Mouse (Mus musculus): ENCODE data around the gene Fer1l4. TPM values are rescaled to one million over a fixed set of nuclear protein-coding genes. Genes with fewer than 3 reads are reported as not detected.

Fer1l4 gene
- total RNA-seq, 1 experiment from 2014 or later: not detected

DNA sequence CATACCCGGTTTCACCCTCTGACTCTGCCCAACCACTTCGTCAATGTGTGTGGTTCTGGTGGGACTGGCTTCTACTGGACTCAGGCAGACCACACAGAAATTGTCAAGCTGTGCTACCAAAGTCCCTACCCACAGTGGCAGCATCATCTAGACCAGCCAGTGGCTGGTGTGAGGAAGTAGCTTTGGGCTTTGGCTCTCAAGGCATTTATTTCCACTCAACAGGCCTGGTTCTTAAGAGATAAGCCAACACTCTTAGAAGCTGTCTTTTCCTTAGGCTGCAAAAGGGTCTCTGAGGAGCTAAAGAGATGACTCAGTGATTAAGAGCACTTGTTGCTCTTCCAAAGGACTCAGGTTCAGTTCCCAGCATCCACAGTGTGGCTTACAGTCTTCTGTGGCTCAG is 31.0 kb downstream of the Fer1l4 start:
- no peak for ATAC-seq (ENCODE audit: extremely low read depth, insufficient number of reproducible peaks, low FRiP score, poor library complexity, severe bottlenecking)

DNA sequence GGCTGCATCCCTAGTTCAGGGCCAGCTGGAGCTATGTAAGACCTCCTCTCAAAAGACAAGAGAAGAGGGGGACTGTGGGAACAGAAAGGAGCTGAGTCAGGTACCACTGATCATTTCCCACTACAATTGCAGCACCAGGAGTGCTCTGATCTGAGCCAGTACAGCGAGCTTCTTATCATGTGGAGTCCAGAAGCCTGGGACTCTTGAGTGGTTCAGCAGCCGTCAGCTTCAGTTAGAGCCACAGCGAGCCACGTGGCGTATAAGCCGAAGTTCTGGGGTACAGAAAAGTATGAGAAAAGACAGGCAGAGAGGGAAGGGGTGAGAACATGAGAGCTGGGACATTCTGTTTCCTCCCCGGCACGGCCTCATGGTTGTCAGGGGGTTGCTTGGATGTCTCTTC is 31.5 kb downstream of the Fer1l4 start:
- no peak for ATAC-seq (ENCODE audit: extremely low read depth, insufficient number of reproducible peaks, low FRiP score, poor library complexity, severe bottlenecking)

DNA sequence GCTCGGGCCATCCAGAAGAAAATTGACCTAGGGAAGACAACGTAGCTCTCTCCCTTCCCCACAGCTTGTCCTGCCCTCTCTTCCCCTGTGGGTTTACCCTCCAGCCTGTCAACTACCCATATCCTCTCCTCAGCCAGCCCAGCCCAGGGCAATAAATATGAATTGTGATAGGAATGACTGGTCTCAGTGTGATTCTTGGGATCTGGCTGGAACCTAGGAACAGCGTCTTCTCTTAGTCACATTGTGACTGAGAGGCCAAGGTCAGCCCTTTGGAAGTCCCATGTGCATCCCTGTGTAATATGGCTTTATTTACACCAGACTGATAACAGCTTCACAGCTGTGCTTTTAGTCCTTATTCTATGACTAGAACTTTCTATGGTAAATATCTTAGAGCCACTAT is 34.6 kb downstream of the Fer1l4 start:
- ATAC-seq (ENCODE audit: extremely low read depth, insufficient number of reproducible peaks, low FRiP score, poor library complexity, severe bottlenecking): no peak

DNA sequence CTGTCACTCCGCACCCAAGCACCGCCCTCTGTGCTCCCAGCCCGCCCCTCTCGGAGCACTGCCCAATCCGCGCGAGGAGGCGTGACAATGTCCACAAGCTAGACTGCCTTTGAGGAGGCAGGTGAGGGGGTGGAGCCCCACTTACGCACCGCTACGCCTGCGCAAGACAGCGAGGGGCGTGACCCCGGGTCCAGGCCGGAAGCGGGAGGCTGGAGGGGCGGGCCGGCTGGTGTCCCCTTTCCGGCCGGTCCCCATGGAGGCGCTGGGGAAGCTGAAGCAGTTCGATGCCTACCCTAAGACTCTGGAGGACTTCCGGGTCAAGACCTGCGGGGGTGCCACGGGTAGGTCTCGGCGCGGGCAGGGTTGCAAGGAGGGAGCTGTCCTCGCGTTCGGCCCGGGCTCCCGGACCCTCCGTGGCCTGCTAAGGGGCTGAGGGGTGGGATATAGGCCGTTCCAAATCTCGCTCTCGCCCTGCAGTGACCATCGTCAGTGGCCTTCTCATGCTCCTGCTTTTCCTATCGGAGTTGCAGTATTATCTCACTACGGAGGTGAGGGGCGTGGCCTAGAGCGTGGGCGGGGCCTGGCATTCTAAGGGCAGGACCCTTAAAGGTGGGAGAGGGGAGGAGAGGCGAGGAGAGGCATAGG is 44.7 kb downstream of the Fer1l4 start, which contains the start of the genes 6430550D23Rik and Ergic3:
Gene 6430550D23Rik, minus strand, starts transcription at position 90 of the 645 bp plus-strand sequence.
Gene Ergic3, plus strand, starts transcription at position 158 of the 645 bp plus-strand sequence.
- ATAC-seq (ENCODE audit: extremely low read depth, insufficient number of reproducible peaks, low FRiP score, poor library complexity, severe bottlenecking): peak; percentile 99

DNA sequence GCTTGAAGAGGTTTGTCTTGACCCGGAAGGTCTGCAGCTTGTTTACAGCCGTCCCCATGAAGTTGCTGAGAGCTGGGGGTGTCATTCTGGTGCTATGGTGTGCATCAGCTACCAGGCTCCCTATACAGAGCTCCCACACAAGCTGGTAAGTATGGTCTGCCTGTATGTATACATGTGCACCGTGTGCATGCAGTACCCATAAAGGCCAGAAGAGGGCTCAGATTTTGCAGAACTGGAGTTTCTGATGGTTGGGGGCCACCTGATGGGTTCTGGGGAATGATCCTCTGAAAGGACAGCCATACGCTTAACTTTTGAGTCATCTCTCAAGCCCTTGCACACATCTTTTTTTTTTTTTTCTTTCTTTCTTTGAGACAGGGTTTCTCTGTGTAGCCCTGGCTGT is 47.4 kb downstream of the Fer1l4 start:
- no peak for ATAC-seq (ENCODE audit: extremely low read depth, insufficient number of reproducible peaks, low FRiP score, poor library complexity, severe bottlenecking)

DNA sequence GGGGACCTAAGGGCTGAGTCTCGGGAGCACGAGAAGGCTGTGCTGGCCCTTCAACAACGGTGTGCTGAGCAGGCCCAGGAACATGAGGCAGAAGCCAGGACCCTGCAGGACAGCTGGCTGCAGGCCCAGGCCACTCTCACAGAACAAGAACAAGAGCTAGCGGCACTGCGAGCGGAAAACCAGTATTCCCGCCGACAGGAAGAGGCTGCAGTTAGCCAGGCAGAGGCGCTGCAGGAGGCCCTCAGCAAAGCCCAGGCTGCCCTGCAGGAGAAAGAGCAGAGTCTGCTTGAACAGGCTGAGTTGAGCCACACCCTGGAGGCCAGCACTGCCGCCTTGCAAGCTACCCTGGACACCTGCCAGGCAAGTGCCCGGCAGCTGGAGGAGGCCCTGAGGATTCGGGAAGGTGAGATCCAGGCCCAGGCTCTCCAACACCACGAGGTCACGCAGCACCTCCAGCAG is 60.9 kb downstream of the Fer1l4 start:
- no peak for ATAC-seq (ENCODE audit: extremely low read depth, insufficient number of reproducible peaks, low FRiP score, poor library complexity, severe bottlenecking)

DNA sequence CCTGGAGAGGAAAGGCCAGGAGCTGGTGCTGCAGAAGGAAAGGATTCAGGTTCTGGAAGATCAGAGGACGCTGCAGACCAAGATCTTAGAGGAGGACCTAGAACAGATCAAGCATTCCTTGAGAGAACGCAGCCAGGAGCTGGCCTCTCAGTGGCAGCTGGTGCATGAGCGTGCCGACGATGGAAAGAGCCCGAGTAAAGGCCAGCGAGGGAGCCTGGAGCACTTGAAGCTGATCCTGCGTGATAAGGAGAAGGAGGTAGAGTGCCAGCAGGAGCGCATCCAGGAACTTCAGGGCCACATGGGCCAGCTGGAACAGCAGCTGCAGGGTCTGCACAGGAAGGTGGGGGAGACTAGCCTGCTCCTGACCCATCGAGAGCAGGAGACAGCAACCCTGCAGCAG is 61.6 kb downstream of the Fer1l4 start:
- ATAC-seq (ENCODE audit: extremely low read depth, insufficient number of reproducible peaks, low FRiP score, poor library complexity, severe bottlenecking): no peak

DNA sequence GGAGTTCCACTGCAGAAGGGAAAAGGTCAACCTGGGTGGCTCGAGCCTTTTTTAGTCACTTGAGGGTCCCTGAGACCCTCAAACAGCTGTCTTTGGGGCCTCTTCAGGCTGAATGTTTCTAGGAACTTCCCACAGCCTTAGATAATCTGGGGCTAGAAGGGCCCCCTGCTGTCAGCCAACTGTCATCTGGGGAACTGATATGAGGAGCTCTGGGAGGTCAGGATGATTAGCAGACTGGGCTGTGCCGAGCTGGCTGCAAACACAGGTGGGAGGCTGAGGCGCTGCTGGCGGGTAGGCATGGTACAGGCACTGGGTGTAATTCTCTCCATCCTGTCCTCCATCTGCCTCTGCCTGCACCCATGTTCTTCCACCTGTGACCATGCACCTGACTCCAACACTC is 63.7 kb downstream of the Fer1l4 start:
- no peak for ATAC-seq (ENCODE audit: extremely low read depth, insufficient number of reproducible peaks, low FRiP score, poor library complexity, severe bottlenecking)

DNA sequence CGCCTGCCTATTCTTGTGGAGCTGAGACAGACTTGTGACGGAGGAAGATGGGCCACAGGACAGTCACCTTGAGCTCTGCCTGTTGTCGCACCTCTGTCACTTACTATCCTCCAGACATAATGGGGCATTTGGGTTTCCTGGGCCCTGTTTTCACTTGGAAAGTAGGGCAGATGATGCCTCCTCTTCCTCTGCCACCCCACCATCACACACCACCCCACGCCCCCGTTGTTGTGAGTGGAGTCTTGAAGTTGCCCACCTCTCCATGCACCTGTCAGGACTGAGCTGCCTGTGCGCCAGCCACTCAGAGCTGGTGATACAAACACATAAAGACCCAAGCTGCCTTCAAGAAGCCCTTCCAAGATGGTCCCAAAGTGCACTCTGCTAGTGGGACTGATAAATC is 65.6 kb downstream of the Fer1l4 start:
- no peak for ATAC-seq (ENCODE audit: extremely low read depth, insufficient number of reproducible peaks, low FRiP score, poor library complexity, severe bottlenecking)

DNA sequence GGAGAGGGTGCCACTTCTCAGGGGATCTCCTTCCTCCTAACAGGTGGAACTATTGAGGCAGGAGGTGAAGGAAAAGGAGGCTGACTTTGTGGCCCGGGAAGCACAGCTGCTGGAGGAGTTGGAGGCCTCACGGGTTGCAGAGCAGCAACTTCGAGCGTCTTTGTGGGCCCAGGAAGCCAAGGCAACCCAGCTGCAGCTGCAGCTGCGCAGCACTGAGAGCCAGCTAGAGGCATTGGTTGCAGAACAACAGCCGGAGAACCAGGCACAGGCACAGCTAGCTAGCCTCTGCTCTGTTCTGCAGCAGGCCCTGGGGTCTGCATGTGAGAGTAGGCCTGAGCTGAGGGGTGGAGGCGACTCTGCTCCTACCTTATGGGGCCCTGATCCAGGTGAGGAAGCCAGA is 67.0 kb downstream of the Fer1l4 start:
- ATAC-seq (ENCODE audit: extremely low read depth, insufficient number of reproducible peaks, low FRiP score, poor library complexity, severe bottlenecking): no peak

DNA sequence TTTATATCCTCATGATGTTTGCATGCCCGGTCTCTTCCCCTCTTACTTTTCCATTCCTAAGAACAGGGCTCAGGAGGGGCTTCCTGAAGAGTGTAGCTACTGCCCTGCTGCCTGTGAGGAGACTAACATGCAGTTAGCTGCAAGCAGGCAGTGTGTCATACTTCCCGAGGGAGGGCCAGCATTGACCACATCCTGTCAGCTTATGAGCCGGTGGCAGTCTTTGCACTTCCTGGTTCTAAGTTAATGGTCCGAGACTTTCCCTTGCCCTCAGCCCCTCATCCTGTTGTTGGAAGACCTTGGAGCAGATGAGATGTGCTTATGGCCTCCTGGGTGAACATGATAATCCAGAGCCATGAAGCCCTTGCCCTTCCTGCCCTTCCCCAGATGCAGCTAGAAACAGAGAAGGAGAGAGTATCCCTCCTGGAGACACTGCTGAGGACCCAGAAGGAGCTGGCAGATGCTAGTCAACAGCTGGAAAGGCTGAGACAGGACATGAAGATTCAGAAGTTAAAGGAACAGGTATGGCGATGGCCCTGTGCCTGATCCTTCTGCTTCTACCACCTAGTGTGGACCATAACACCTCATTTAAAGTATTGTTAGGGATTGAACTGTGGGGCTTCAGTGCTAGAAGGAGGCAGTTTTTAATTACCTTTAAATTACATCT is 73.3 kb downstream of the Fer1l4 start:
- ATAC-seq (ENCODE audit: extremely low read depth, insufficient number of reproducible peaks, low FRiP score, poor library complexity, severe bottlenecking): peak; percentile 93

DNA sequence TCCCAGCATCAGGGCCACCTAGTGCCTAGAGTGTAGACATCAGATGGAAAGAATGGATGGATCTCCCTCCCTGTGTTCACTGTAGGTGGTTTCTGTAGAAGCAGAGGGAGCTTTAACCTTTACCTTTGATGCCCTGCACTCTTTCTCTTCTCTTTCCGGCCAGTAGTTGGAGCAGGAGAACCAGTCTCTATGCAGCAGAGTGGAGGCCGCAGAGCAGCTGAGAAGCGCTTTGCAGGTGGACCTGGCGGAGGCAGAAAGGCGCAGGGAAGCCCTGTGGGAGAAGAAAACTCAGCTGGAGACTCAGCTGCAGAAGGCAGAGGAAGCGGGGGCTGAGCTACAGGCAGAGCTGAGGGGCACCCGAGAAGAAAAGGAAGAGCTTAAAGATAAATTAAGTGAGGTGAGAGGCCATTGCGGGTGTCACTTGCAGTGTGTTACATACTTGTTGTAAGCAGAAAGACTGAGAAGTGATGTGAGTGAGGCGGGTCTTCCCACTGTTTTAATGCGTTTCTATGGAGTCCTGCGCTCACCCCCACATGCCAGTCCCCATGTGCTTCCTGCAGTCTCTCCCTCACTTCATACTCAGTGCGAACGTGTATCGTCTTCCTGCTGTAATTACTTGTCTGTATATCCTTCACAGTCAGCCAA is 78.5 kb downstream of the Fer1l4 start:
- peak; percentile 51; the same call in 1 of the 2 replicates for ATAC-seq (ENCODE audit: extremely low read depth, insufficient number of reproducible peaks, low FRiP score, poor library complexity, severe bottlenecking)

DNA sequence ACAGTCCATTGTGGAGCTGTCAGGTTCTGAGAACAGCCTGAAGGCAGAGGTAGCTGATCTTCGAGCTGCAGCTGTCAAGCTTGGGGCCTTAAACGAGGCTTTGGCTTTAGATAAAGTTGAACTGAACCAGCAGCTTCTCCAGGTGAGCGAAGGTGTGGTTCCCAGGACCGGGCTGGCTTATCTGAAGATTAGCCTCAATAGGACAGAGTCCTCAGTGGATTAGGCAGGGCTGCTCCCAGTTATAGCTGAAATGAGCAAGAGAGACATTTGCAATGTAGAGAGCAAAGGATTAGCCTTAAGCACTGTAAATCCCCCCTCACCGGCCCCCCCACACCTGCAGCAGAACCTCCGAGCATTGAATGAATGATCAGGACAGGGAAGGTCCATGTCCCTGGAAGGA is 79.4 kb downstream of the Fer1l4 start:
- no peak for ATAC-seq (ENCODE audit: extremely low read depth, insufficient number of reproducible peaks, low FRiP score, poor library complexity, severe bottlenecking)

Other genes with a start within 250 kb of the Fer1l4 start
- 12.4 and 12.7 TPM in 2 replicates for gene BC029722, start 233.5 kb downstream of the Fer1l4 start, total RNA-seq (2017)
- gene Eif6, start 226.0 kb downstream of the Fer1l4 start, total RNA-seq (2017): 48.3 and 56.8 TPM in 2 replicates
- gene Fam83c, start 218.1 kb downstream of the Fer1l4 start, total RNA-seq (2017): not detected in 2 replicates
- 20.6 and 23.1 TPM in 2 replicates for gene Uqcc1, start 122.6 kb downstream of the Fer1l4 start, total RNA-seq (2017)
- gene Gm15557, start 112.2 kb downstream of the Fer1l4 start, total RNA-seq (2017): not detected in 2 replicates
- not detected in 2 replicates for gene Gdf5, start 107.6 kb downstream of the Fer1l4 start, total RNA-seq (2017)
- 66.2 and 69.1 TPM in 2 replicates for gene Cep250, start 96.5 kb downstream of the Fer1l4 start, total RNA-seq (2017)
- gene 6430550D23Rik, start 45.0 kb downstream of the Fer1l4 start, total RNA-seq (2017): 1.1 and 1.4 TPM in 2 replicates
- 61.0 and 68.6 TPM in 2 replicates for gene Ergic3, start 44.9 kb downstream of the Fer1l4 start, total RNA-seq (2017)
- 0.37 and 1.4 TPM in 2 replicates for gene Spag4, start 12.2 kb upstream of the Fer1l4 start, total RNA-seq (2017)
- 111 and 113 TPM in 2 replicates for gene Cpne1, start 59.0 kb upstream of the Fer1l4 start, total RNA-seq (2017)
- gene Rbm12, start 59.0 kb upstream of the Fer1l4 start, total RNA-seq (2017): 22.5 and 29.3 TPM in 2 replicates
- 34.1 and 36.1 TPM in 2 replicates for gene Gm28036, start 74.1 kb upstream of the Fer1l4 start, total RNA-seq (2017)
- gene Romo1, start 91.1 kb upstream of the Fer1l4 start, total RNA-seq (2017): 5.5 and 13.5 TPM in 2 replicates
- 22.2 and 26.5 TPM in 2 replicates for gene Nfs1, start 91.2 kb upstream of the Fer1l4 start, total RNA-seq (2017)
- 1,446 and 1,484 TPM in 2 replicates for gene Rbm39, start 127.3 kb upstream of the Fer1l4 start, total RNA-seq (2017)
- gene Phf20, start 143.5 kb upstream of the Fer1l4 start, total RNA-seq (2017): 42.7 and 80.4 TPM in 2 replicates

Measured in neutrophil, adult 5-6 weeks (primary cell).